Mouse (Mus musculus): ENCODE results near the gene Tomt.

DNA sequence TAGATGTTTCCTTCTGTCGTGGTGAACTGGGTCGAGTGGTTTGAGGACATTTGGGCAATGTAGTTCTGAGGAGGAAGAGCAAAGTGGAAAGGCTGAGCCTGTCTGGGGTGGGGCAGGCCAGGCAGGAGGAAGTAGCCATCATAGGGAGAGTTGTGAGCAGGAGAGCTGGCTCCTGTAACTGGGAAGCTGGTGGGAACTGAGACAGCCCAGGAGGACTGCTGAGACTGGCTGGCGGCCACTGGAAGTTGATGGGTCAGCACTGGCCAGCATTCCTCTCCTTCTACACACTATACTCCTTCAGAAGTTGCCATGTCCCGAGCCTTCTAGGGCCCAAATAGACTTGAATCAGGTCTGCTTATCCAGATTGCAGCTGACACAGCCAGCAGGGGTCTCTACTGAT is 2.2 kb upstream of the Tomt start:
- TF ChIP-seq POLR2A (IDR thresholded peaks at IDR 0.05; ENCODE audit: low read depth, low read length) (no peak), CTCF (conservative IDR thresholded peaks at IDR 0.05; ENCODE audit: insufficient read depth, insufficient read length, low read depth, low read length) (no peak)

All from kidney, adult 2 months (tissue).